7 mouse cellular contexts compared by ENCODE assay signal in the genomic region with DNA sequence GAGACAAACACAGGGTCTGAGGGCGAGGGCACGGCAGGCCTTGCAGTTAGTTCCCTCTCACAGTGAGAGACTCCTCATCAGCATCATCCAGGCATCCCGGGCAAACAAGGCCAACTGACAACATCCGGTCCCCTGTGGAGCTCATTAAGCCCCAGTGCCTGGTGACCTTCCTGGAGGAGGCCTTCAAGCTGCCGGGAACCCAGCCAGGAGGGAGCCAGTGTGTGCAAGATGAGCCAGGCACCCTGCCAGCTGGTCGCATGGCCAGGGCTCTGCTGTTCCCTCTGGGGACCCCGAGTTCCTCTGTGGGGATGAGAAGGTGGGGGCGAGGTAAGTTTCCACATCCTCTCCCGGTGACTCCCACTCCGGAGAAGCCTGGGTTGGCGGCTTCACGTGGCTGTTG. TPM values are rescaled to one million over a fixed set of nuclear protein-coding genes. Genes with fewer than 3 reads are reported as not detected.
DNase-seq lines count a peak whose midpoint lies in the region; ATAC-seq lines count a peak whose summit lies in the region.

No protein-coding gene starts in this region.

- no peaks in the 10 kb centered on the region for H3K9me3 ChIP-seq in liver, embryonic 11.5 days (ENCODE audit: control insufficient read depth, low read length)

- H3K4me3 ChIP-seq in liver, embryonic 11.5 days (ENCODE audit: low read depth, low read length), result no peak overlapping the region

- 23% methylated on average over 12 of the region's 12 CpGs for WGBS in liver, embryonic 11.5 days

- H3K4me1 ChIP-seq in liver, embryonic 11.5 days (replicated peaks; ENCODE audit: control insufficient read depth, insufficient read depth, low read length), result no peaks in the 10 kb centered on the region

- H3K9ac ChIP-seq in liver, embryonic 11.5 days (ENCODE audit: low read depth, low read length), result no peak overlapping the region

- no peak overlapping the region for H3K27ac ChIP-seq in liver, embryonic 11.5 days (ENCODE audit: low read depth, low read length)

- peak; percentile 24; the same call in 1 of the 2 replicates for ATAC-seq in cerebellum, adult (ENCODE audit: insufficient number of reproducible peaks, low FRiP score, low TSS enrichment)
- no peak for ATAC-seq in liver, embryonic 11.5 days (replicated peaks; ENCODE audit: low FRiP score)

- H3K36me3 ChIP-seq in liver, embryonic 11.5 days (ENCODE audit: control insufficient read depth, insufficient read depth, low read length), result no peaks in the 10 kb centered on the region

- peak; percentile 71 to 74 for DNase-seq in right cerebral cortex, postnatal 10 days (ENCODE audit: low spot score in 2 of 2)
- no peak for DNase-seq in right cerebral cortex, postnatal 36 days (ENCODE audit: low spot score in 2 of 2)
- DNase-seq in gastrocnemius, postnatal 14 days, result peak; percentile 51
- DNase-seq in kidney, postnatal 10 days, result peak; percentile 84
- DNase-seq in liver, embryonic 11.5 days (ENCODE audit: low spot score), result no peak
- no peak for DNase-seq in layer of hippocampus, postnatal 25 days (ENCODE audit: extremely low spot score in 1 of 2, low spot score in 1 of 2)

- intact Hi-C loops in gastrocnemius, postnatal 14 days (cut with DNase I; ENCODE audit: low total_unique reads), result no loop called here

- H3K27me3 ChIP-seq in liver, embryonic 11.5 days (replicated peaks; ENCODE audit: control insufficient read depth, insufficient read depth, low read length), result no peaks in the 10 kb centered on the region; the same call in 1 of the 2 replicates

- no peak overlapping the region for H3K4me2 ChIP-seq in liver, embryonic 11.5 days

RNA-seq across cellular contexts. Expression of a gene that starts 12.5 kb away (rescaled TPM):
- total RNA-seq in gastrocnemius, postnatal 14 days (2021), result 1 to 10 TPM in 1 of 2 experiments, under 1 TPM in 1; 0.78 to 1.4 TPM
- 1.7 and 2.2 TPM in 2 replicates for polyA plus RNA-seq in liver, embryonic 11.5 days (2014; fragmentation: Nextera tagmentation; extraction: Ambion mirVana)
- 100 to 1,000 TPM in 1 of 2 experiments, 10 to 100 TPM in 1; 80.0 to 100 TPM for total RNA-seq in layer of hippocampus, postnatal 25 days (2021)

RNA-seq across cellular contexts. Expression of a gene that starts 38.5 kb away (rescaled TPM):
- total RNA-seq in gastrocnemius, postnatal 14 days (2021), result 10 to 100 TPM in 1 of 2 experiments, 1 to 10 TPM in 1; 9.5 to 13.4 TPM
- 44.8 and 49.2 TPM in 2 replicates for polyA plus RNA-seq in liver, embryonic 11.5 days (2014; fragmentation: Nextera tagmentation; extraction: Ambion mirVana)
- 100 to 1,000 TPM; 128 to 150 TPM for total RNA-seq in layer of hippocampus, postnatal 25 days (2021)

Comparison
In these comparisons a context has a peak if more than half of its experiments do, and no peak if none do; other contexts are left out.
1. DNase-seq: peak in right cerebral cortex, postnatal 10 days (2 of 2), gastrocnemius, postnatal 14 days (single experiment) and kidney, postnatal 10 days (single experiment); none in right cerebral cortex, postnatal 36 days (0 of 2), liver, embryonic 11.5 days (single experiment) and layer of hippocampus, postnatal 25 days (0 of 2).
2. RNA of a gene that starts 12.5 kb away (total RNA-seq): 80.0 to 100 TPM in layer of hippocampus, postnatal 25 days; 0.78 to 1.4 TPM in gastrocnemius, postnatal 14 days; every median in the first group is over 10 times any median in the second.
3. RNA of a gene that starts 38.5 kb away (total RNA-seq): 128 to 150 TPM in layer of hippocampus, postnatal 25 days; 9.5 to 13.4 TPM in gastrocnemius, postnatal 14 days; every median in the first group is over 4 times any median in the second.